Mouse (Mus musculus) intestine, embryonic 16.5 days (tissue): ENCODE results near the gene Coq8a. TPM values are rescaled to one million over a fixed set of nuclear protein-coding genes. Genes with fewer than 3 reads are reported as not detected.

Source experiments
- ATAC-seq: fragments of 200-750 bp; cut with Nextera tagmentation; 2 replicates; pipeline ENCODE4 v1.8.0; 2017; ENCODE audit warnings: moderate TSS enrichment, moderate library complexity
- H3K27ac ChIP-seq: fragments of 300-500 bp; sonication (generic); 2 replicates; pipeline ENCODE4 v1.5.1; 2014; ENCODE audit warnings: mild to moderate bottlenecking, low read length
- H3K27me3 ChIP-seq: fragments of 300-500 bp; sonication (generic); replicated peaks from 2 replicates; pipeline ENCODE4 v1.6.1; 2014; ENCODE audit warnings: low read length, control low read depth, mixed read lengths; ENCODE audit not compliant: control insufficient read depth, insufficient read depth
- H3K36me3 ChIP-seq: fragments of 300-500 bp; sonication (generic); 2 replicates; pipeline ENCODE4 v1.6.1; 2014; ENCODE audit warnings: low read length, control low read depth; ENCODE audit not compliant: control insufficient read depth, insufficient read depth
- H3K4me1 ChIP-seq: fragments of 300-500 bp; sonication (generic); 2 replicates; pipeline ENCODE4 v1.6.1; 2014; ENCODE audit warnings: low read length, control low read depth, mixed read lengths; ENCODE audit not compliant: control insufficient read depth, insufficient read depth
- H3K4me2 ChIP-seq: fragments of 300-500 bp; sonication (generic); 2 replicates; pipeline ENCODE4 v1.6.1; 2014; ENCODE audit warnings: low read depth, low read length, control low read depth
- H3K4me3 ChIP-seq: fragments of 300-500 bp; sonication (generic); 2 replicates; pipeline ENCODE4 v1.5.1; 2014; ENCODE audit warnings: mild to moderate bottlenecking, low read length
- H3K9ac ChIP-seq: fragments of 300-500 bp; sonication (generic); 2 replicates; pipeline ENCODE4 v1.6.1; 2014; ENCODE audit warnings: low read depth, low read length
- H3K9me3 ChIP-seq: fragments of 300-500 bp; sonication (generic); 2 replicates; pipeline ENCODE4 v1.6.1; 2016; ENCODE audit warnings: low read length, control low read depth; ENCODE audit not compliant: control insufficient read depth
- WGBS: fragments of 180-500 bp; shearing (Covaris S2); extraction: QIAGEN DNeasy Blood & Tissue Kit; methylation state at CpG from one replicate; pipeline ENCODE4 v1.1.7; 2014; 5-methylcytosine and 5-hydroxymethylcytosine counted together
- polyA plus RNA-seq: library from polyadenylated mRNA; unstranded; fragments of >200 nt; fragmentation: Nextera tagmentation; extraction: Ambion mirVana; gene quantifications from 2 replicates; pipeline ENCODE4 v1.2.1, GENCODE M21; 2015

The Coq8a gene
- 24.8 and 30.4 TPM in 2 replicates for polyA plus RNA-seq

- Histone ChIP-seq H3K4me3 (no peak within 1 kb of the TSS), H3K36me3 (no peaks in the 10 kb centered on the region), H3K9ac (no peak within 1 kb of the TSS), H3K27ac (no peak within 1 kb of the TSS), H3K4me1 (peaks cover 14% of the 10 kb centered on the region), H3K27me3 (no peaks in the 10 kb centered on the region), H3K4me2 (no peak within 1 kb of the TSS), H3K9me3 (no peaks in the 10 kb centered on the region)
- ATAC-seq: no peak
- 64% methylated on average over 4 of the region's 4 CpGs for WGBS
Measured at GRCm38 (mm10) chr1:180198959-180199714, at the start of gene Coq8a. TSS of gene Coq8a (minus strand) at chr1:180199602.

GRCm38 (mm10) chr1:180248593-180249146, 49.3 kb upstream of the Coq8a start:
- H3K4me1 ChIP-seq: peaks cover 7% of the 10 kb centered on the region; the same call in 1 of the 2 replicates
- WGBS: 82% methylated on average over 7 of the region's 7 CpGs
- no peak overlapping the region for H3K27ac ChIP-seq
- no peaks in the 10 kb centered on the region for H3K9me3 ChIP-seq
- no peaks in the 10 kb centered on the region for H3K36me3 ChIP-seq
- ATAC-seq: no peak
- H3K27me3 ChIP-seq: no peaks in the 10 kb centered on the region
- H3K4me2 ChIP-seq: no peak overlapping the region
- no peak overlapping the region for H3K9ac ChIP-seq
- no peak overlapping the region for H3K4me3 ChIP-seq

- no peaks in the 10 kb centered on the region for H3K9me3 ChIP-seq
- no peaks in the 10 kb centered on the region for H3K27me3 ChIP-seq
- ATAC-seq: peak; percentile 47; the same call in 1 of the 2 replicates
- no peaks in the 10 kb centered on the region for H3K36me3 ChIP-seq
- H3K4me3 ChIP-seq: no peak overlapping the region
- H3K4me2 ChIP-seq: no peak overlapping the region
- no peak overlapping the region for H3K9ac ChIP-seq
- H3K27ac ChIP-seq: no peak overlapping the region
- peaks cover 7% of the 10 kb centered on the region; the same call in 1 of the 2 replicates for H3K4me1 ChIP-seq
- WGBS: 67% methylated on average over 7 of the region's 7 CpGs
Measured at GRCm38 (mm10) chr1:180247901-180248300, 48.5 kb upstream of the Coq8a start.

- Histone ChIP-seq H3K4me1 (peaks cover 7% of the 10 kb centered on the region; the same call in 1 of the 2 replicates), H3K4me3 (no peak overlapping the region), H3K27ac (no peak overlapping the region; the same call in 1 of the 2 replicates), H3K4me2 (no peak overlapping the region), H3K9ac (no peak overlapping the region), H3K27me3 (no peaks in the 10 kb centered on the region), H3K36me3 (no peaks in the 10 kb centered on the region), H3K9me3 (no peaks in the 10 kb centered on the region)
- ATAC-seq: peak; percentile 77
- 62% methylated on average over 13 of the region's 13 CpGs for WGBS
Measured at GRCm38 (mm10) chr1:180245741-180246507, 46.5 kb upstream of the Coq8a start.

- no peak for ATAC-seq
- H3K9me3 ChIP-seq: no peaks in the 10 kb centered on the region
- WGBS: 86% methylated on average over 3 of the region's 3 CpGs
- peaks cover 3% of the 10 kb centered on the region; the same call in 1 of the 2 replicates for H3K4me1 ChIP-seq
- H3K36me3 ChIP-seq: no peaks in the 10 kb centered on the region
- no peak overlapping the region for H3K9ac ChIP-seq
- H3K27ac ChIP-seq: no peak overlapping the region
- no peaks in the 10 kb centered on the region for H3K27me3 ChIP-seq
- H3K4me3 ChIP-seq: no peak overlapping the region
- no peak overlapping the region for H3K4me2 ChIP-seq
Measured at GRCm38 (mm10) chr1:180231729-180232128, 32.3 kb upstream of the Coq8a start.

DNA sequence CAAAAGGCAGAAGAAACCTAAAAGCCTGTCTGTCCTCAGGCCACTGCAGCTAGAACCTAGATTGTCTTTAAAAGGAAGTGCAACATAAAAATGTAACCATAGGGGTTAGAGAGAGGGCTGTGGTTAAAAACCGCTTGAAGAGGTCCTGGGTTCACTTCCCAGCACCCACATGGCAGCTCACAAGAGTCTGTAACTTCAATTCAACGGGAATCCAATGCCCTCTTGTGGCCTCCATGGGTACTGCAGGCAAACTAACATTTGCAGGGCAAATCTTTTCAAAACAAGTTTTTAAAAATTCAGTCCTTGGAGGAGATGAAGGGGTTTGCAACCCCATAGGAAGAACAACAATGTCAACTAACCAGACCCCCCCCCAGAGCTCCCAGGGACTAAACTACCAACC, 31.2 kb upstream of the Coq8a start:
- Histone ChIP-seq H3K36me3 (no peaks in the 10 kb centered on the region), H3K9me3 (no peaks in the 10 kb centered on the region), H3K4me3 (no peak overlapping the region), H3K27me3 (no peaks in the 10 kb centered on the region), H3K4me2 (no peak overlapping the region), H3K27ac (no peak overlapping the region), H3K9ac (no peak overlapping the region), H3K4me1 (peaks cover 9% of the 10 kb centered on the region)
- no peak for ATAC-seq
- WGBS: 32% methylated on average over 2 of the region's 2 CpGs

DNA sequence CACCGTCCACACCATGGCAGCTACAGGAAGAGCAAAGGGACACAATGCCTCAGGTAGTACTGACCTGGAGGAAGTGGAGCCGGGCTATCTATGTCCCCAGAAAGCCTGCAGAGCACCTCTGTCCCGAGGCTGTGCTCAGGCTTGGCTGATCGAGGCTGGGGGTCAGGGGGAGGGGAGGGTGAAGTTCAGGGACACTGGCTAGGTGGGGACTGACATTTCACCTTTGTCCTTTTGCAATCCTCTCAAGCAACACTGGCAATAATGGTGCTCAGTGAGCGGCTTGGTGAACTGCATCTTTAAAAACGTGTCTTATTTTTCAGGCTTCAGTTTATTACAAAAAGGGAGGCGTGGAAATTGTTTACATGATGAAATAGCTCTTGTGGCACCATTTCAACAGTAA, 30.5 kb upstream of the Coq8a start:
- 67% methylated on average over 7 of the region's 7 CpGs for WGBS
- no peaks in the 10 kb centered on the region for H3K9me3 ChIP-seq
- H3K4me2 ChIP-seq: no peak overlapping the region
- no peaks in the 10 kb centered on the region for H3K27me3 ChIP-seq
- no peak for ATAC-seq
- H3K36me3 ChIP-seq: no peaks in the 10 kb centered on the region
- H3K9ac ChIP-seq: no peak overlapping the region
- H3K27ac ChIP-seq: no peak overlapping the region
- peaks cover 11% of the 10 kb centered on the region for H3K4me1 ChIP-seq
- no peak overlapping the region for H3K4me3 ChIP-seq

DNA sequence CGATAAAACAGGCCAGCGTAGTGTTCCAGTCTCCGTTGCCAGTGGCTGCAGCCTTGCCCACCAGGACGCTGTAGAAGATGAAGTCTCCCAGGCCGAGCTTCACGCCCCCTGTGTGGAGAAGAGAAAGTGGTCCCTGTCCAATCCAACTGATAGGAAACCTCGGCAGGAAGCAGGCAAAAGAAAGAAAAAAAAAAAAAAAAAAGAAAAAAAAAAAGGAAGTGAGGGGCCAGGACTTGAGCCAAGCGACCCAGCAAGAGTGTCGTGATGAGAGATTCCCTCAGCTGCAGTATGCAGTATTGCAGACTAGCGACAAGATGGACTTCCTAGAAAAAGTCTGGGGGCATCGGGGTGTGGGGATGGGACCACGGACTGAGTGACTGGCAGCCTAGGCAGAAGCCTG, 29.5 kb upstream of the Coq8a start:
- WGBS: 79% methylated on average over 12 of the region's 12 CpGs
- Histone ChIP-seq H3K9ac (no peak overlapping the region), H3K27me3 (no peaks in the 10 kb centered on the region), H3K9me3 (no peaks in the 10 kb centered on the region), H3K4me3 (no peak overlapping the region), H3K4me1 (peaks cover 11% of the 10 kb centered on the region), H3K4me2 (no peak overlapping the region), H3K36me3 (no peaks in the 10 kb centered on the region), H3K27ac (no peak overlapping the region)
- ATAC-seq: no peak

DNA sequence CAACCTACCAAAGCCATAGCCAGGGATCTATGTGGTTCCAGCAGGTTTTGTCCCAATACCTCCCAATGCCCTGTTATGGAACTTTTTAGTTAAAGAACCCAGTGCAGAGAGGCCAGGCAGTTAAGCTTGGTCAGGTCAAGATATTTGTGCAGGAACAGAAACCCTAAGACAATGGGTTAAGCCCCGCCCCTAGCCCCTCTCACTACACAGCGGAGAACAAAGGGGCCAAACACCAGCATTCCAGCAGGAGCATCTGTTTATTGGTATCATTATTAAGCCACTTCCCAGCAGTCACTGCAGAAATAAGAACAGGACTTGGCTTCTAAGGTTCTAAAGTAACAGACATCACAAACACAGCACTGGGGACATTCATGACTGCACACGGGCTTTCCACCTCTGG, 27.4 kb upstream of the Coq8a start:
- Histone ChIP-seq H3K27ac (peak overlapping the region; percentile 66), H3K4me1 (peaks cover 9% of the 10 kb centered on the region), H3K4me2 (peak overlapping the region; percentile 82; the same call in 1 of the 2 replicates), H3K9ac (0 out of 2 replicates have a peak overlapping the region, but pooled peaks have one; percentile 60), H3K36me3 (no peaks in the 10 kb centered on the region), H3K9me3 (no peaks in the 10 kb centered on the region), H3K4me3 (no peak overlapping the region), H3K27me3 (no peaks in the 10 kb centered on the region)
- WGBS: 74% methylated on average over 3 of the region's 3 CpGs
- ATAC-seq: 0 out of 2 replicates have a peak, but pooled peaks have one; percentile 1
